Mouse (Mus musculus) liver, embryonic 12.5 days (tissue): ENCODE measurements around the gene Gm3238. TPM values are rescaled to one million over a fixed set of nuclear protein-coding genes. Genes with fewer than 3 reads are reported as not detected.
"Not testable (repeated sequence)": the region's sequence is repeated elsewhere in the genome, so short reads cannot be mapped to it uniquely, and the experiment has no call there.

Experiments
- ATAC-seq: fragments of 200-750 bp; cut with Nextera tagmentation; 2 replicates; pipeline ENCODE4 v1.8.0; 2017; ENCODE audit warnings: moderate number of reproducible peaks, mild to moderate bottlenecking, moderate library complexity
- H3K27ac ChIP-seq: fragments of 300-500 bp; sonication (generic); 2 replicates; pipeline ENCODE4 v1.5.1; 2016; ENCODE audit warnings: mild to moderate bottlenecking
- H3K27me3 ChIP-seq: fragments of 300-500 bp; sonication (generic); replicated peaks from 2 replicates; pipeline ENCODE4 v1.6.1; 2016; ENCODE audit warnings: mild to moderate bottlenecking, moderate library complexity
- H3K36me3 ChIP-seq: fragments of 300-500 bp; sonication (generic); 2 replicates; pipeline ENCODE4 v1.6.1; 2016; ENCODE audit warnings: mild to moderate bottlenecking, moderate library complexity
- H3K4me1 ChIP-seq: fragments of 300-500 bp; sonication (generic); 2 replicates; pipeline ENCODE4 v1.6.1; 2016
- H3K4me2 ChIP-seq: fragments of 300-500 bp; sonication (generic); 2 replicates; pipeline ENCODE4 v1.6.1; 2016; ENCODE audit warnings: mild to moderate bottlenecking, moderate library complexity
- H3K4me3 ChIP-seq: fragments of 300-500 bp; sonication (generic); 2 replicates; pipeline ENCODE4 v1.5.1; 2016; ENCODE audit warnings: mild to moderate bottlenecking, moderate library complexity
- H3K9ac ChIP-seq: fragments of 300-500 bp; sonication (generic); 2 replicates; pipeline ENCODE4 v1.6.1; 2016; ENCODE audit warnings: mild to moderate bottlenecking, moderate library complexity
- H3K9me3 ChIP-seq: fragments of 300-500 bp; sonication (generic); replicated peaks from 2 replicates; pipeline ENCODE4 v1.6.1; 2016; ENCODE audit warnings: mild to moderate bottlenecking, moderate library complexity
- WGBS: fragments of 180-500 bp; shearing (Covaris S2); methylation state at CpG from one replicate; pipeline ENCODE4 v1.1.7; 2016; ENCODE audit not compliant: insufficient replicate concordance; 5-methylcytosine and 5-hydroxymethylcytosine counted together
- polyA plus RNA-seq: library from polyadenylated mRNA; unstranded; fragments of >200 nt; fragmentation: Nextera tagmentation; extraction: Ambion mirVana; gene quantifications from 2 replicates; pipeline ENCODE4 v1.2.1, GENCODE M21; 2016

Gene Gm3238
- not detected in 2 replicates for polyA plus RNA-seq

DNA sequence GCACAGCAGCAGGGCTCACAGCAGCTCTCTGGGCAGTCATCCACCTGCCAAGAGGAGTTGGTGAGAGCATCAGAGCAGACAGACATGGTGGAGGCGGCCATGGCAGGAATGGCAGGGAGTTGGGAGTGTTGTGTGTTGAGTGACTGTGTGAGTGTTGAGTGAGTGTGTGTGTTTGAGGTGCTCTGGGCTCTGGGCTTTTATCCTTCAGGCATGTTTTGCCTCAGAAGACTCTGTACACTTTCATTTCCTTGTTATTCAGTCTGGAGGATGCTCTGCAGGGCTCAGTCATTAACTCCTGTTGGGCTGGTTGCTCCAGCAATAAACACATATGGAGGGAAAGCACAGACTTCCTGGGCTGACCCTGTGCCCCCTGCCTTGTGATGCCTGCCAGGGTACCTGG is at the start of gene Gm3238:
Gm3238 (minus strand) TSS at position 101 of the 400 bp plus-strand sequence.
- WGBS = 45% methylated on average over 1 of the region's 1 CpGs
- H3K27me3 ChIP-seq, H3K27ac ChIP-seq, H3K4me3 ChIP-seq, H3K4me2 ChIP-seq, ATAC-seq, H3K9ac ChIP-seq, H3K36me3 ChIP-seq, H3K9me3 ChIP-seq, H3K4me1 ChIP-seq: not testable (repeated sequence)

DNA sequence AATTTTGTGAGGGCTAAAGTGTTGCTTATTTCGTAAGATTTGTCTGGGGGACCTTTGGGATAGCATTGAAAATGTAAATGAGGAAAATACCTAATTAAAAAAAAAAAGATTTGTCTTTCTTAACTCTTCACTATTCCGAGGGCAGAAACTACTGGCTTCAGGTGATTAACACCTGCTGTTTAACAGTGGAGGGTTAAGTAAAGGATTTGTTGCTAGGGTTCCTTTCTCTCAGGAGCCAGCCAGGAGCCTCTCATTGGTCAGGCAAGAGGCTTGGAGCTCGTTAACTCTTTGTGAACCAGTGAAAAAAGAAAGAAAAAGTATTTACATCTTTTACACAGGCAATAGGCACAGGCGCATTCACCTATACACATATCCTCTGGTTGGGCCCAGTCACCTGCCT is 48.1 kb upstream of the Gm3238 start:
- Histone ChIP-seq H3K27ac (no peak overlapping the region), H3K4me2 (no peak overlapping the region), H3K36me3 (no peaks in the 10 kb centered on the region), H3K9me3 (no peaks in the 10 kb centered on the region), H3K9ac (no peak overlapping the region), H3K27me3 (no peaks in the 10 kb centered on the region), H3K4me1 (no peaks in the 10 kb centered on the region), H3K4me3 (no peak overlapping the region)
- no peak for ATAC-seq
- 45% methylated on average over 4 of the region's 4 CpGs for WGBS

DNA sequence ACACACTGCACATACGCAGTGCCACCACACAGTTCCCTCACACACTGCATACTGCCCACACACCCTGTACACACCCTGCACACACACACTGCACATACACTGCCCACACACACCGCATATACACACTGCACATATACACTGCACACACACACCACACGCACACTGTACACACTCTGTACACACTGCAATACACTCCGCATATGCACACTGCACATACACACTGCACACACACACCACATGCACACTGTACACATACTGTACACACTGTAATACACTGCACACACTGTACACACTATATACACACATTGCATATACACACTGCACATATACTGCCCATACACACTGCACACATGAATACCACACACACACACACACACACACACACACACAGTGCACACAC is 47.4 kb upstream of the Gm3238 start:
- WGBS = 79% methylated on average over 4 of the region's 4 CpGs
- no peaks in the 10 kb centered on the region for H3K36me3 ChIP-seq
- H3K4me3 ChIP-seq = no peak overlapping the region
- no peaks in the 10 kb centered on the region for H3K4me1 ChIP-seq
- H3K9ac ChIP-seq = no peak overlapping the region
- no peak overlapping the region for H3K4me2 ChIP-seq
- H3K27ac ChIP-seq = no peak overlapping the region
- H3K9me3 ChIP-seq = no peaks in the 10 kb centered on the region
- H3K27me3 ChIP-seq = no peaks in the 10 kb centered on the region
- no peak for ATAC-seq

DNA sequence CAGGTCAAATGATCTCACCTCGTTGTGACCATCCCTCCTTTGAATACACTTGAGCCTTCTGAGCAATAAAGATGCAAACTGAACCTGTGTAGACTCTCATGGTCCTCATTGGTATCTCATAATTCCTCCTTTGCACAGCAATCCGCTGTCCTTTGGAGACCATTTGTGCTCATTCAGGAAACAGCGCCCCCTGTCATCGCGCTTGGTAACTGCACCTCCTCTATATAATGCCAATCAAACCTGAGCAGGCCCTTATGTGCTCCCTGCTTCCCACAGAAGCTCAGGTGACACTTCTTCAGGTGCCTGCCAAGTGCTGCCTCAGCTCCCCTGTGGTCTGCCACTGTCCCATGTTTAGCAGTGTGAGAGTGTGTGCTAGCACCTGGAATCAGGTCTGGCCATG is 44.4 kb upstream of the Gm3238 start:
- no peaks in the 10 kb centered on the region for H3K9me3 ChIP-seq
- H3K36me3 ChIP-seq = no peaks in the 10 kb centered on the region
- 23% methylated on average over 5 of the region's 5 CpGs for whole genome bisulfite sequencing
- no peak for ATAC-seq
- no peak overlapping the region for H3K27ac ChIP-seq
- H3K4me3 ChIP-seq = no peak overlapping the region
- H3K27me3 ChIP-seq = no peaks in the 10 kb centered on the region
- H3K4me1 ChIP-seq = no peaks in the 10 kb centered on the region
- no peak overlapping the region for H3K9ac ChIP-seq
- no peak overlapping the region for H3K4me2 ChIP-seq

DNA sequence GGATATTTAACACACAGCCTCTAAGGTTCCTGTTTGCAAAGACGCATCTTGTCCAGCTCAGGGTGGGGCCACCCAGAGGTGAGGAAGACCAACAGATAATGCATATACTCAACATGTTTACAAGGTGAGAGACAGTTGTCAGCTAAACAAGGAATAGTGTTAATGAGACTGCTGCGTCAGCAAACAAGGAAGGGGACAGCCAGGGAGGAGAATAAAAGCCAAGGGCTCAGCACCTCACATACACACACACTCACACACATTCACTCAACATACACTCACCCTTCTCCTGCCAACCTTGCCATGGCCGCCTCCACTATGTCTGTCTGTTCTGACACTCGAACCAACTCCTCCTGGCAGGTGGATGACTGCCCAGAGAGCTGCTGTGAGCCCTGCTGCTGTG is 43.3 kb upstream of the Gm3238 start, which contains the start of gene Gm2696:
Gm2696 (plus strand) TSS at position 301 of the 400 bp plus-strand sequence.
- no peaks in the 10 kb centered on the region for H3K36me3 ChIP-seq
- H3K27ac ChIP-seq = no peak within 1 kb of the TSS
- 35% methylated on average over 4 of the region's 4 CpGs for WGBS
- no peak within 1 kb of the TSS for H3K9ac ChIP-seq
- ATAC-seq = no peak
- no peaks in the 10 kb centered on the region for H3K27me3 ChIP-seq
- no peaks in the 10 kb centered on the region for H3K4me1 ChIP-seq
- H3K4me2 ChIP-seq = no peak within 1 kb of the TSS
- no peak within 1 kb of the TSS for H3K4me3 ChIP-seq
- no peaks in the 10 kb centered on the region; the same call in 1 of the 2 replicates for H3K9me3 ChIP-seq

DNA sequence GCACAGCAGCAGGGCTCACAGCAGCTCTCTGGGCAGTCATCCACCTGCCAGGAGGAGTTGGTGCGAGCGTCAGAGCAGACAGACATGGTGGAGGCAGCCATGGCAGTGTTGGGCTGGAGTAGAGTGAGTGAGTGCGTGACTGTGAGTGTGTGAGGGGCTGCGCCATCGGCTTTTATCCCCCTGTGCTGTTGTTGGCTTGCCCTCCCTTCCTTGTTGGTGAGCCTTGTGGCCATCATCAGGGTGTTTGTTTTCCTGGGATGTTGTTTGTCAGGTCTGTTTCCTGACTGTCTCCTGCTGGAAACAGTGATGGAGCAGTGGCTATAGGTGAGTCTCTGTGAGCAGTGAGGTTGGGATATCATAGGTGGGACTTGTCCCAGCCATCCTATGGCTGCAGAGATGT is 40.6 kb upstream of the Gm3238 start, which contains the start of gene Gm9507:
Gm9507 (minus strand) TSS at position 101 of the 400 bp plus-strand sequence.
- no peak within 1 kb of the TSS for H3K4me2 ChIP-seq
- 51% methylated on average over 5 of the region's 5 CpGs for WGBS
- H3K4me3 ChIP-seq = no peak within 1 kb of the TSS
- no peaks in the 10 kb centered on the region for H3K27me3 ChIP-seq
- H3K9me3 ChIP-seq = no peaks in the 10 kb centered on the region; the same call in 1 of the 2 replicates
- no peaks in the 10 kb centered on the region for H3K4me1 ChIP-seq
- no peak within 1 kb of the TSS for H3K27ac ChIP-seq
- ATAC-seq = no peak
- H3K36me3 ChIP-seq = no peaks in the 10 kb centered on the region
- no peak within 1 kb of the TSS for H3K9ac ChIP-seq

DNA sequence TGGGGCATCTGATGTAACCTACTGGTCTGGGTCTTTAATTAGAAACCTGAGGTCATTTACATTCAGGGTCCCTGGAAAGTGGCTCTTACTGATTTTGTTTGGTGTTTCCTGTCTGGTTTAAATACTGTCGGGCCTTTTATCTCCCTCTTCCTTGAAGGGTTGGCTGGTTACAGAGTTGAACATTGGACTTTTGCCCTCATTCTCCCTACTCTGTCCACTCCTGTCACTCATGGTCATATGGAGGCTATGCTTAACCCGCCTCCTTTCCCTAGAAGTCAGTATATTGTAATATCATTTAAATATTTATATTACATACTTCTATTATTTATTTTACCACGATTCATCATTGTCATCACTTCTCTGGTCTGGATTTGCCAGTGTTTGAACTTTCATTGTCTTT is 33.0 kb upstream of the Gm3238 start:
- Histone ChIP-seq H3K4me1 (0 out of 2 replicates have a peak, but pooled peaks cover 4% of the 10 kb centered on the region), H3K4me3 (no peak overlapping the region), H3K27ac (no peak overlapping the region), H3K27me3 (no peaks in the 10 kb centered on the region), H3K9me3 (no peaks in the 10 kb centered on the region), H3K4me2 (no peak overlapping the region), H3K36me3 (no peaks in the 10 kb centered on the region), H3K9ac (no peak overlapping the region)
- WGBS = 34% methylated on average over 3 of the region's 3 CpGs
- ATAC-seq = no peak

DNA sequence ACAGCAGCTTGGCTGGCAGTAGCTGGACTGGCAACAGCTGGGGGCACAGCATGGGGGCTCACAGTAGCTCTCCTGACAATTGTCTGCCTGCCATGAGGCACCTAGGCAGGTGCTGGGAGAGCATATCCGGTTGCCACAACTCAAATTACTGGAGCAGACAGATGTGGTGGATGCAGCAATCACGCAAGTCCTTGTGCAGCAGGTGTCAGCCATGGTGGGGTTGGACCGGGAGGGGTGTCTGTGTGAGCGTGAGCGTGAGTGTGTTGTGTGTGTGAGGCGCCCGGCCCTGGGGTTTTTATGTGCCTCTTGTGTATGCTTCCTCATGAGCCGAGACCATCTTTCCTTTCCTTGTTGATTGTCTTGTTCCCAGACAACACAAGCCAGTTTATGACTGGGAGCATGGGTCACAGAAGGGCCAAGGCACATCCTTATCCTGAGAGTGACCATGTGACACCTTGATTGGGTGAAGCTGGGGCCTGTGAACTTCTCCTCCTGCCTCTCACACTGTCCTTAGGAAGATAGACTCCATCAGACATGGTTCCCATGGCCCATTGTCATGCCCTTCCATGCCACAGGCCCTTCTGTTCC is 27.9 kb upstream of the Gm3238 start, which contains the start of gene Gm19668:
Gm19668 (minus strand) TSS at position 213 of the 588 bp plus-strand sequence.
- no peaks in the 10 kb centered on the region for H3K27me3 ChIP-seq
- H3K4me1 ChIP-seq = 0 out of 2 replicates have a peak, but pooled peaks cover 4% of the 10 kb centered on the region
- no peaks in the 10 kb centered on the region for H3K36me3 ChIP-seq
- no peak within 1 kb of the TSS for H3K27ac ChIP-seq
- ATAC-seq = no peak
- WGBS = 51% methylated on average over 8 of the region's 8 CpGs
- H3K9me3 ChIP-seq = no peaks in the 10 kb centered on the region
- no peak within 1 kb of the TSS for H3K4me2 ChIP-seq
- H3K9ac ChIP-seq = no peak within 1 kb of the TSS
- no peak within 1 kb of the TSS for H3K4me3 ChIP-seq

DNA sequence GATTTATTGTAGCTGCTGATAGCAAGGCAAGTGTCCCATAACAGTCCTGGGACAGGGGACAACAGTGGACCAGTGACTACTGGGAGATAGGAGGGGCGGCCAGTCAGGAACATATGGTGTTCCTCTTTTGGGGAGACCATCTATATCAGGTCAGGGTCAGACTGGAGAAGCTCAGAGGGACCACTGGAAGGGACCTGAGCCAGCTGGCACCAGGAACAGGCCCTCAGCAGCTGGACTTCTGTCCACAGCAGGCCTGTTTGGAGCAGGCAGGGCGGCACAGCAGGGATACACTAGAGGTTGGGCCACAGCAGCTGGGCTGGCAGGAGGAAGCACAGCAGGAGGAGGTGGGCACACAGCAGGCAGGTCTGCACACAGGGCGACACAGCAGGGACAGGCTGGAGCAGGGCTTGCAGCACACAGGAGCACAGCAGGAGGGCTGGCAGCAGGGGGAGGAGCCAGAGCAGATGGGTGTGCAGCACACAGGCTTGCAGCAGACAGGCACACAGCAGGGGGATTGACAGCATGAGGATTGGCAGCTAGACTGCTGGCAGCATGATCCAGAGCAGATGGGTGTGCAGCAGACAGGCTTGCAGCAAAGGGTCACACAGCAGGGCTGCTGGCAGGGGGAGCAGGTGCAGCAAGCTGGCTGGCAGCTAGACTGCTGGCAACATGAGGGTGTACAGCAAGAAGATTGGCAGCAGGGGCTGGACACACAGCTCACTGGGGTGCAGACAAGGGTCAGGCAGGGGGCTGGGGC is 27.2 kb upstream of the Gm3238 start:
- not testable (repeated sequence) for H3K27ac ChIP-seq, H3K4me3 ChIP-seq, ATAC-seq, H3K4me2 ChIP-seq, H3K27me3 ChIP-seq, H3K9me3 ChIP-seq, H3K36me3 ChIP-seq, H3K9ac ChIP-seq, H3K4me1 ChIP-seq
- 23% methylated on average over 3 of the region's 3 CpGs for WGBS

DNA sequence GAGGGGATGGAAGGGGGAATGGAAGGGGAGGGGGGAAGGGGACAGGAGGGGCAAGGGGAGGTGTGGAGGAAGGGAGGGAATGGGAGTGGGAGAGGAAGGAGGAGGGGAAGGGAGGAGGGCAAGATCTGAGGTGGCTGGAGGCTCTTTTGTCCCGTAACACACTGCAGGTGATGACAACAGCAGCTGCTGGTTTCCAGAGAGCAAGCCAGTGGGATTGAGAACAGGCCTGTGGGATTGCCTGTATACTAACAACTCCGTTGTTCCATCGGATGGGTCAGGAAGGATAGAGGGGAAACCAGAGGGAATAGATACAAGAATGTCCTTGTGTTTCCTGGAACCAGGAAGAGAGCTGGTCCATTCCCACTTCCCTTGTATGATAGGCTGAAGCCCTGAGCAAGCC is 26.6 kb upstream of the Gm3238 start:
- 22% methylated on average over 3 of the region's 3 CpGs for WGBS

DNA sequence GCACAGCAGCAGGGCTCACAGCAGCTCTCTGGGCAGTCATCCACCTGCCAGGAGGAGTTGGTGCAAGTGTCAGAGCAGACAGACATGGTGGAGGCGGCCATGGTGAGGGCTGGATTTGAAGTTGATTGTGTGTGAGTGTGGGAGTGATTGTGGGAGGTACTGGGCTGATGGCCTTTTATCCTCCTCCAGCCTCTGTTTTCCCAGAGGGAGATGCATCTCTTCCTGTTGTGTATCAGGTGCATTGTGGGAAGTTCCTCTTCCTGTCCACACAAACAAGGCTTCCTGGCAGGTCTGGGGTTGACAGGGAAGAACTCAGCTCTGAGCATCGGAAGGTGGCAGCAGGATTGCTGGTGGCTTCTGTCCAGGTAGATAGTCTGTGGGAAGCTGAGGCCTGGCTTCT is 23.9 kb upstream of the Gm3238 start, which contains the start of gene Gm9639:
Gm9639 (minus strand) TSS at position 101 of the 400 bp plus-strand sequence.
- H3K27ac ChIP-seq = no peak within 1 kb of the TSS
- 43% methylated on average over 2 of the region's 2 CpGs for WGBS

More for the DNA sequence above, 26.6 kb upstream of the Gm3238 start:
- H3K9ac ChIP-seq = no peak overlapping the region
- H3K9me3 ChIP-seq = no peaks in the 10 kb centered on the region
- no peak overlapping the region for H3K27ac ChIP-seq
- no peaks in the 10 kb centered on the region for H3K27me3 ChIP-seq
- H3K4me1 ChIP-seq = 0 out of 2 replicates have a peak, but pooled peaks cover 4% of the 10 kb centered on the region
- H3K4me3 ChIP-seq = no peak overlapping the region
- no peak overlapping the region for H3K4me2 ChIP-seq
- ATAC-seq = no peak
- H3K36me3 ChIP-seq = no peaks in the 10 kb centered on the region

DNA sequence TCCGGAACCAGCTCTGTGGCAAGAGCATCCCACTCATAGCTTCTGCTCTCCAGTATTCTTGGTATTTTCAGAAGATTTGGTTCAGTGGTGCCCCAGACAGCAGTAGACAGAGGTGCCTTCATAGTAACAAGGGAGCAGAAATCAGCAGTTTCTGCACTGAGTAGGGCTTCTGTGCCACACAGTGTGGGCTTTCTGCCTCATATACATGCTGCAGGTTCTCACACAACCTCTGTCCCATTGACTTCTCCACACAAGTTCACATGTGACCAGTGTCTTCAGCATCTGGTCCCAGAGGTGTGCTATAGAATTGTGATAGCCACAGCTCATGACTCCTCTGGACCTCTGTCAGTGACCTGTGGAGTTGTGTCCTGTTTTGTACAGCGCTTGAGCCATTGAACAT is 17.5 kb upstream of the Gm3238 start:
- WGBS = 63% methylated on average over 2 of the region's 2 CpGs
- ATAC-seq = no peak
- Histone ChIP-seq H3K4me1 (no peaks in the 10 kb centered on the region), H3K9ac (no peak overlapping the region), H3K36me3 (no peaks in the 10 kb centered on the region), H3K27me3 (no peaks in the 10 kb centered on the region), H3K27ac (no peak overlapping the region), H3K9me3 (no peaks in the 10 kb centered on the region), H3K4me2 (no peak overlapping the region), H3K4me3 (no peak overlapping the region)

More for the DNA sequence above, 23.9 kb upstream of the Gm3238 start, which contains the start of gene Gm9639:
- Histone ChIP-seq H3K4me3 (no peak within 1 kb of the TSS), H3K9ac (no peak within 1 kb of the TSS), H3K4me1 (0 out of 2 replicates have a peak, but pooled peaks cover 4% of the 10 kb centered on the region), H3K4me2 (no peak within 1 kb of the TSS), H3K27me3 (no peaks in the 10 kb centered on the region), H3K36me3 (no peaks in the 10 kb centered on the region), H3K9me3 (no peaks in the 10 kb centered on the region)
- ATAC-seq = no peak
